Mouse (Mus musculus) forebrain, embryonic 12.5 days (tissue): Measurements from ENCODE around the gene Selp. TPM values are rescaled to one million over a fixed set of nuclear protein-coding genes. Genes with fewer than 3 reads are reported as not detected.
A peak's percentile ranks its signal among the peaks of the same experiment; 100 is the strongest.

Experiments
- ATAC-seq: fragments of 200-750 bp; cut with Nextera tagmentation; 2 replicates; pipeline ENCODE4 v1.8.0; 2017; ENCODE audit warnings: moderate TSS enrichment; ENCODE audit not compliant: low FRiP score
- H3K27ac ChIP-seq: fragments of 300-500 bp; sonication (generic); 2 replicates; pipeline ENCODE4 v1.5.1; 2016; ENCODE audit warnings: mild to moderate bottlenecking
- H3K27me3 ChIP-seq: fragments of 300-500 bp; sonication (generic); 2 replicates; pipeline ENCODE4 v1.6.1; 2016; ENCODE audit warnings: mild to moderate bottlenecking
- H3K36me3 ChIP-seq: fragments of 300-500 bp; sonication (generic); replicated peaks from 2 replicates; pipeline ENCODE4 v1.6.1; 2016; ENCODE audit warnings: mild to moderate bottlenecking
- H3K4me1 ChIP-seq: fragments of 300-500 bp; sonication (generic); 2 replicates; pipeline ENCODE4 v1.6.1; 2016
- H3K4me2 ChIP-seq: fragments of 300-500 bp; sonication (generic); 2 replicates; pipeline ENCODE4 v1.6.1; 2016; ENCODE audit warnings: mild to moderate bottlenecking, moderate library complexity
- H3K4me3 ChIP-seq: fragments of 300-500 bp; sonication (generic); replicated peaks from 2 replicates; pipeline ENCODE4 v1.5.1; 2016; ENCODE audit warnings: mild to moderate bottlenecking
- H3K9ac ChIP-seq: fragments of 300-500 bp; sonication (generic); 2 replicates; pipeline ENCODE4 v1.6.1; 2016; ENCODE audit warnings: mild to moderate bottlenecking
- H3K9me3 ChIP-seq: fragments of 300-500 bp; sonication (generic); 2 replicates; pipeline ENCODE4 v1.6.1; 2016
- WGBS: fragments of 180-500 bp; shearing (Covaris S2); methylation state at CpG from one replicate; pipeline ENCODE4 v1.1.7; 2016; 5-methylcytosine and 5-hydroxymethylcytosine counted together
- polyA plus RNA-seq: library from polyadenylated mRNA; unstranded; fragments of >200 nt; fragmentation: Nextera tagmentation; extraction: Ambion mirVana; gene quantifications from 2 replicates; pipeline ENCODE4 v1.2.1, GENCODE M21; 2016

Selp gene
- polyA plus RNA-seq, 1 experiment from 2014 or later: not detected

GRCm38 (mm10) chr1:164158571-164158970 is 43.5 kb downstream of the Selp start:
- H3K4me2 ChIP-seq: no peak overlapping the region
- H3K9me3 ChIP-seq: no peaks in the 10 kb centered on the region
- no peak overlapping the region for H3K4me3 ChIP-seq
- no peaks in the 10 kb centered on the region for H3K4me1 ChIP-seq
- no peak overlapping the region for H3K27ac ChIP-seq
- 79% methylated on average over 4 of the region's 4 CpGs for WGBS
- H3K36me3 ChIP-seq: no peaks in the 10 kb centered on the region
- H3K27me3 ChIP-seq: no peaks in the 10 kb centered on the region
- no peak overlapping the region for H3K9ac ChIP-seq
- ATAC-seq: no peak

- WGBS: 88% methylated on average over 2 of the region's 2 CpGs
Observed at GRCm38 (mm10) chr1:164159781-164160180, 44.7 kb downstream of the Selp start.

GRCm38 (mm10) chr1:164162745-164163144 is 47.7 kb downstream of the Selp start:
- Histone ChIP-seq H3K4me3 (no peak overlapping the region), H3K36me3 (no peaks in the 10 kb centered on the region), H3K27me3 (no peaks in the 10 kb centered on the region), H3K4me1 (no peaks in the 10 kb centered on the region), H3K9me3 (no peaks in the 10 kb centered on the region), H3K4me2 (no peak overlapping the region), H3K9ac (no peak overlapping the region), H3K27ac (no peak overlapping the region)
- no peak for ATAC-seq
- WGBS: 86% methylated on average over 5 of the region's 5 CpGs

More at GRCm38 (mm10) chr1:164159781-164160180, 44.7 kb downstream of the Selp start:
- no peaks in the 10 kb centered on the region for H3K27me3 ChIP-seq
- no peaks in the 10 kb centered on the region for H3K36me3 ChIP-seq
- H3K4me2 ChIP-seq: no peak overlapping the region
- ATAC-seq: no peak
- H3K4me1 ChIP-seq: no peaks in the 10 kb centered on the region
- H3K9me3 ChIP-seq: no peaks in the 10 kb centered on the region
- no peak overlapping the region for H3K4me3 ChIP-seq
- no peak overlapping the region for H3K9ac ChIP-seq
- no peak overlapping the region for H3K27ac ChIP-seq

- Histone ChIP-seq H3K4me3 (no peak overlapping the region), H3K27ac (no peak overlapping the region), H3K9ac (no peak overlapping the region), H3K27me3 (no peaks in the 10 kb centered on the region), H3K9me3 (no peaks in the 10 kb centered on the region), H3K4me1 (no peaks in the 10 kb centered on the region), H3K36me3 (no peaks in the 10 kb centered on the region), H3K4me2 (no peak overlapping the region)
- 79% methylated on average over 4 of the region's 4 CpGs for WGBS
- ATAC-seq: no peak
Observed at GRCm38 (mm10) chr1:164168818-164169217, 53.8 kb downstream of the Selp start.

GRCm38 (mm10) chr1:164170434-164170833 is 55.4 kb downstream of the Selp start:
- no peak for ATAC-seq
- Histone ChIP-seq H3K9me3 (no peaks in the 10 kb centered on the region), H3K27me3 (no peaks in the 10 kb centered on the region), H3K4me3 (no peak overlapping the region), H3K4me2 (no peak overlapping the region), H3K9ac (no peak overlapping the region), H3K4me1 (no peaks in the 10 kb centered on the region), H3K36me3 (no peaks in the 10 kb centered on the region), H3K27ac (no peak overlapping the region)
- WGBS: 77% methylated on average over 2 of the region's 2 CpGs

GRCm38 (mm10) chr1:164173145-164173544 is 58.1 kb downstream of the Selp start:
- no peak overlapping the region for H3K27ac ChIP-seq
- no peak overlapping the region for H3K9ac ChIP-seq
- H3K36me3 ChIP-seq: no peaks in the 10 kb centered on the region
- H3K27me3 ChIP-seq: no peaks in the 10 kb centered on the region
- H3K4me3 ChIP-seq: no peak overlapping the region
- no peak for ATAC-seq
- no peaks in the 10 kb centered on the region for H3K9me3 ChIP-seq
- H3K4me2 ChIP-seq: no peak overlapping the region
- 80% methylated on average over 4 of the region's 4 CpGs for WGBS
- no peaks in the 10 kb centered on the region for H3K4me1 ChIP-seq

- Histone ChIP-seq H3K4me1 (no peaks in the 10 kb centered on the region), H3K36me3 (no peaks in the 10 kb centered on the region), H3K9ac (no peak overlapping the region), H3K4me2 (no peak overlapping the region), H3K9me3 (no peaks in the 10 kb centered on the region), H3K27ac (no peak overlapping the region), H3K4me3 (no peak overlapping the region), H3K27me3 (no peaks in the 10 kb centered on the region)
- ATAC-seq: no peak
Observed at GRCm38 (mm10) chr1:164176856-164177255, 61.8 kb downstream of the Selp start.

GRCm38 (mm10) chr1:164178429-164178828 is 63.4 kb downstream of the Selp start:
- no peak for ATAC-seq
- Histone ChIP-seq H3K9me3 (no peaks in the 10 kb centered on the region), H3K4me2 (no peak overlapping the region), H3K4me1 (no peaks in the 10 kb centered on the region), H3K36me3 (no peaks in the 10 kb centered on the region), H3K9ac (no peak overlapping the region), H3K27ac (no peak overlapping the region), H3K27me3 (no peaks in the 10 kb centered on the region), H3K4me3 (no peak overlapping the region)
- 80% methylated on average over 6 of the region's 6 CpGs for WGBS

GRCm38 (mm10) chr1:164184142-164184870 is 69.2 kb downstream of the Selp start:
- WGBS: 48% methylated on average over 16 of the region's 16 CpGs
- Histone ChIP-seq H3K4me1 (peaks cover 4% of the 10 kb centered on the region; the same call in 1 of the 2 replicates), H3K27me3 (no peaks in the 10 kb centered on the region), H3K36me3 (no peaks in the 10 kb centered on the region), H3K4me3 (peak overlapping the region; percentile 14), H3K4me2 (peak overlapping the region; percentile 39), H3K9me3 (no peaks in the 10 kb centered on the region), H3K27ac (no peak overlapping the region), H3K9ac (no peak overlapping the region)
- peak; percentile 86 for ATAC-seq

- no peak overlapping the region for H3K27ac ChIP-seq
- peaks cover 4% of the 10 kb centered on the region; the same call in 1 of the 2 replicates for H3K4me1 ChIP-seq
- ATAC-seq: no peak
- no peak overlapping the region for H3K9ac ChIP-seq
- H3K4me3 ChIP-seq: no peak overlapping the region
- 48% methylated on average over 8 of the region's 8 CpGs for WGBS
- no peaks in the 10 kb centered on the region for H3K27me3 ChIP-seq
- H3K36me3 ChIP-seq: no peaks in the 10 kb centered on the region
- H3K9me3 ChIP-seq: no peaks in the 10 kb centered on the region
- H3K4me2 ChIP-seq: no peak overlapping the region
Observed at GRCm38 (mm10) chr1:164184871-164185223, 69.8 kb downstream of the Selp start.

- no peak overlapping the region for H3K27ac ChIP-seq
- no peak for ATAC-seq
- no peak overlapping the region for H3K4me3 ChIP-seq
- 76% methylated on average over 4 of the region's 4 CpGs for WGBS
- H3K27me3 ChIP-seq: no peaks in the 10 kb centered on the region
- H3K4me1 ChIP-seq: peaks cover 4% of the 10 kb centered on the region; the same call in 1 of the 2 replicates
- no peak overlapping the region for H3K9ac ChIP-seq
- H3K36me3 ChIP-seq: no peaks in the 10 kb centered on the region
- no peak overlapping the region for H3K4me2 ChIP-seq
- no peaks in the 10 kb centered on the region for H3K9me3 ChIP-seq
Observed at GRCm38 (mm10) chr1:164185316-164185715, 70.3 kb downstream of the Selp start.

GRCm38 (mm10) chr1:164187002-164187560 is 72.0 kb downstream of the Selp start:
- Histone ChIP-seq H3K9me3 (no peaks in the 10 kb centered on the region), H3K4me3 (no peak overlapping the region), H3K4me2 (no peak overlapping the region), H3K4me1 (peaks cover 4% of the 10 kb centered on the region; the same call in 1 of the 2 replicates), H3K27ac (no peak overlapping the region), H3K9ac (no peak overlapping the region), H3K36me3 (no peaks in the 10 kb centered on the region), H3K27me3 (no peaks in the 10 kb centered on the region)
- WGBS: 93% methylated on average over 1 of the region's 1 CpGs
- ATAC-seq: no peak

GRCm38 (mm10) chr1:164199551-164199950 is 84.5 kb downstream of the Selp start:
- ATAC-seq: no peak
- Histone ChIP-seq H3K4me2 (no peak overlapping the region), H3K4me3 (no peak overlapping the region), H3K9me3 (no peaks in the 10 kb centered on the region), H3K36me3 (no peaks in the 10 kb centered on the region), H3K27me3 (no peaks in the 10 kb centered on the region), H3K4me1 (no peaks in the 10 kb centered on the region), H3K9ac (no peak overlapping the region), H3K27ac (no peak overlapping the region)
- 88% methylated on average over 4 of the region's 4 CpGs for WGBS
